Mouse (Mus musculus): Measurements from ENCODE around the gene Srpk2. TPM values are rescaled to one million over a fixed set of nuclear protein-coding genes. Genes with fewer than 3 reads are reported as not detected.

The Srpk2 gene
- total and polyA plus RNA-seq, 3 experiments, result 20.6 to 31.1 (median 23.3) TPM

DNA sequence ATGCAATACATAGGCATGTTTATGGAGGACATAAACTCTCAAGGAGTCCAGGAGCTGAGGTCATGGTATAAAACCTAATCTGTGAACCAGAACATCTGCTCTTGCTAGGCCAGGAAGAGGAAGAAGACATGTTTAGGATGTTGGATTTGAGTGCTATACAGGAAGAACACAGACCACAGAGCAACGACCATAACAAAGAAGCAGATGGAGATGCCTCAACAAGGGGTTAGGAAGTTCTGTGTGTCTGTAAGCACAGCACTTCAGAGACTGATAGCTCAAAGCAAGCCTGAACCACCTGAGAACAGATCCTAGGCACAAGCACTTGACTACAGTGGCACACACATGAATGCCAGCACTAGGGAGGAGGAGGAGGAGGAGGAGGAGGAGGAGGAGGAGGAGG, 52.9 kb downstream of the Srpk2 start:
- Histone ChIP-seq H3K79me2 (replicated peaks; ENCODE audit: control insufficient read depth, extremely low read depth, insufficient read depth, poor library complexity, severe bottlenecking) (no peaks in the 10 kb centered on the region; the same call in none of the 2 replicates), H3K27me3 (replicated peaks) (no peaks in the 10 kb centered on the region), H3K4me3 (replicated peaks in 1 of 3; ENCODE audit: low read depth in 2 of 3, low read length in 2 of 3, poor library complexity in 1 of 3) (no peak overlapping the region), H3K27ac (ENCODE audit: insufficient read depth, low read depth) (no peak overlapping the region), H3K4me1 (ENCODE audit: control insufficient read depth in 1 of 2, insufficient read depth in 2 of 2) (peaks cover 0 to 42% of the 10 kb centered on the region in 2 experiments; a peak in 2 of 4 replicates), H3K4me2 (ENCODE audit: insufficient read depth, low read depth, poor library complexity, severe bottlenecking) (no peak overlapping the region), H3K9me3 (replicated peaks; ENCODE audit: low read length) (no peaks in the 10 kb centered on the region), H3K9ac (ENCODE audit: insufficient read depth, low read depth) (no peak overlapping the region), H3K36me3 (replicated peaks in 1 of 2; ENCODE audit: control insufficient read depth in 1 of 2, insufficient read depth in 1 of 2, low read length in 1 of 2) (peaks cover 0 to 3% of the 10 kb centered on the region in 2 experiments)
- dilution Hi-C loops (cut with MboI; ENCODE audit: extremely low pct_ligation_motif_present, extremely low pct_unique_long_range_greater_than_20kb, low sequenced_read_pairs) (no loop called here), in situ Hi-C loops (cut with MboI; ENCODE audit: low pct_ligation_motif_present, low pct_unique_long_range_greater_than_20kb, low sequenced_read_pairs) (no loop called here)
- no peak for DNase-seq (ENCODE audit: extremely low read depth)
- TF ChIP-seq IRF4 (IDR thresholded peaks at IDR 0.05; ENCODE audit: low read depth, low read length), result no peak
- TF ChIP-seq NRF1 (IDR thresholded peaks at IDR 0.05; ENCODE audit: low read depth, low read length), result no peak
- no peak for TF ChIP-seq ZMIZ1 (IDR thresholded peaks at IDR 0.05; ENCODE audit: low read depth, low read length)

DNA sequence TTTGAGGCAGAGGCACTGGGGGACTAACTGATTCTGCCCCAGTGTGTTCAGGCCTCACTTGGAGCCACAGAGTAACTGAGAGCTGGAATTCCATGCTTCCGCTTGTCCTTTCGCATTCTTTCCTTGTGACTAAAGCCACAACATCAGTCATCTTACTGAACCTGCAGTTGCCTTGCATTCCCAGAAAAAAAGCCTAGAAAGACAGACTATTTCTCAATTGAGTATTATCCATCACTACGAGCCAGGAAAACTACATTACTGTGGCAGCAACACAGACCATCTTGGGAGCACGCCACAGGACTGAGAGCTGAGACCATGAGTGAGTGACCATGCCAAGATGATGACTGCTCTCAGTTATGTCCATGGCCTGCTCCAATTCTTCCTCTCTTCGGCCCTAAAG, 57.2 kb downstream of the Srpk2 start:
- Histone ChIP-seq H3K4me2 (ENCODE audit: insufficient read depth, low read depth, poor library complexity, severe bottlenecking) (no peak overlapping the region), H3K9ac (ENCODE audit: insufficient read depth, low read depth) (no peak overlapping the region), H3K27ac (ENCODE audit: insufficient read depth, low read depth) (no peak overlapping the region), H3K79me2 (replicated peaks; ENCODE audit: control insufficient read depth, extremely low read depth, insufficient read depth, poor library complexity, severe bottlenecking) (no peaks in the 10 kb centered on the region; the same call in none of the 2 replicates), H3K4me1 (ENCODE audit: control insufficient read depth in 1 of 2, insufficient read depth in 2 of 2) (peaks cover 0 to 38% of the 10 kb centered on the region in 2 experiments; a peak in 2 of 4 replicates), H3K27me3 (replicated peaks) (no peaks in the 10 kb centered on the region), H3K9me3 (replicated peaks; ENCODE audit: low read length) (no peaks in the 10 kb centered on the region), H3K36me3 (replicated peaks in 1 of 2; ENCODE audit: control insufficient read depth in 1 of 2, insufficient read depth in 1 of 2, low read length in 1 of 2) (peaks cover 0 to 6% of the 10 kb centered on the region in 2 experiments), H3K4me3 (replicated peaks in 1 of 3; ENCODE audit: low read depth in 2 of 3, low read length in 2 of 3, poor library complexity in 1 of 3) (no peak overlapping the region)
- TF ChIP-seq JUND (conservative IDR thresholded peaks at IDR 0.05; ENCODE audit: low read depth, low read length) (no peak), MYC (IDR thresholded peaks at IDR 0.05; ENCODE audit: low read depth, low read length) (no peak), ZNF384 (IDR thresholded peaks at IDR 0.05; ENCODE audit: low read depth, low read length) (no peak), MEF2A (IDR thresholded peaks at IDR 0.05; ENCODE audit: borderline replicate concordance, low read depth, low read length) (no peak), ZKSCAN1 (IDR thresholded peaks at IDR 0.05; ENCODE audit: borderline replicate concordance, low read depth, low read length) (no peak), MAZ (IDR thresholded peaks at IDR 0.05; ENCODE audit: low read depth, low read length) (no peak), JUN (IDR thresholded peaks at IDR 0.05; ENCODE audit: insufficient read depth, low read depth, low read length) (no peak), ZC3H11A (IDR thresholded peaks at IDR 0.05; ENCODE audit: low read depth, low read length) (no peak), NRF1 (IDR thresholded peaks at IDR 0.05; ENCODE audit: low read depth, low read length) (no peak), CHD1 (IDR thresholded peaks at IDR 0.05; ENCODE audit: low read depth, low read length) (no peak), MXI1 (IDR thresholded peaks at IDR 0.05; ENCODE audit: low read depth, low read length) (no peak), BHLHE40 (IDR thresholded peaks at IDR 0.05; ENCODE audit: low read depth, low read length) (no peak), RAD21 (IDR thresholded peaks at IDR 0.05; ENCODE audit: low read depth, low read length) (no peak), MAFK (IDR thresholded peaks at IDR 0.05; ENCODE audit: insufficient replicate concordance, low read length) (no peak), MAX (IDR thresholded peaks at IDR 0.05; ENCODE audit: low read length) (no peak), SIN3A (IDR thresholded peaks at IDR 0.05; ENCODE audit: low read length) (no peak), TBP (conservative IDR thresholded peaks at IDR 0.05; ENCODE audit: low read depth, low read length) (no peak)
- in situ Hi-C loops (cut with MboI; ENCODE audit: low pct_ligation_motif_present, low pct_unique_long_range_greater_than_20kb, low sequenced_read_pairs) (no loop called here), dilution Hi-C loops (cut with MboI; ENCODE audit: extremely low pct_ligation_motif_present, extremely low pct_unique_long_range_greater_than_20kb, low sequenced_read_pairs) (no loop called here)
- no peak for DNase-seq (ENCODE audit: extremely low read depth)
